Mouse (Mus musculus) heart, embryonic 11.5 days (tissue): ENCODE data around the gene Defa31. TPM values are rescaled to one million over a fixed set of nuclear protein-coding genes. Genes with fewer than 3 reads are reported as not detected.
"Not testable (repeated sequence)": the region's sequence is repeated elsewhere in the genome, so short reads cannot be mapped to it uniquely, and the experiment has no call there.

Experiments
- ATAC-seq: fragments of 200-750 bp; cut with Nextera tagmentation; replicated peaks from 2 replicates; pipeline ENCODE4 v1.8.0; 2017; ENCODE audit warnings: moderate library complexity; ENCODE audit not compliant: insufficient number of reproducible peaks, low FRiP score, low TSS enrichment
- H3K27ac ChIP-seq: fragments of 300-500 bp; sonication (generic); 2 replicates; pipeline ENCODE4 v1.5.1; 2014; ENCODE audit warnings: mild to moderate bottlenecking, low read depth, low read length
- H3K27me3 ChIP-seq: fragments of 300-500 bp; sonication (generic); 2 replicates; pipeline ENCODE4 v1.6.1; 2014; ENCODE audit warnings: mild to moderate bottlenecking, low read length, mixed read lengths; ENCODE audit not compliant: control insufficient read depth, insufficient read depth
- H3K36me3 ChIP-seq: fragments of 300-500 bp; sonication (generic); 2 replicates; pipeline ENCODE4 v1.6.1; 2014; ENCODE audit warnings: mild to moderate bottlenecking, low read length, moderate library complexity, mixed read lengths; ENCODE audit not compliant: control insufficient read depth, insufficient read depth
- H3K4me1 ChIP-seq: fragments of 300-500 bp; sonication (generic); 2 replicates; pipeline ENCODE4 v1.6.1; 2014; ENCODE audit warnings: low read length; ENCODE audit not compliant: control insufficient read depth, insufficient read depth
- H3K4me2 ChIP-seq: fragments of 300-500 bp; sonication (generic); 2 replicates; pipeline ENCODE4 v1.6.1; 2014; ENCODE audit warnings: mild to moderate bottlenecking, moderate library complexity
- H3K4me3 ChIP-seq: fragments of 300-500 bp; sonication (generic); 2 replicates; pipeline ENCODE4 v1.5.1; 2014; ENCODE audit warnings: low read depth, low read length
- H3K9ac ChIP-seq: fragments of 300-500 bp; sonication (generic); 2 replicates; pipeline ENCODE4 v1.6.1; 2014; ENCODE audit warnings: mild to moderate bottlenecking, low read depth, low read length, moderate library complexity
- H3K9me3 ChIP-seq: fragments of 300-500 bp; sonication (generic); replicated peaks from 2 replicates; pipeline ENCODE4 v1.6.1; 2016; ENCODE audit warnings: low read length; ENCODE audit not compliant: control insufficient read depth
- WGBS: fragments of 180-500 bp; shearing (Covaris S2); extraction: QIAGEN DNeasy Blood & Tissue Kit; methylation state at CpG from one replicate; pipeline ENCODE4 v1.1.7; 2014; ENCODE audit not compliant: insufficient replicate concordance; 5-methylcytosine and 5-hydroxymethylcytosine counted together
- polyA plus RNA-seq: library from polyadenylated mRNA; unstranded; fragments of >200 nt; fragmentation: Nextera tagmentation; extraction: Ambion mirVana; gene quantifications from 2 replicates; pipeline ENCODE4 v1.2.1, GENCODE M21; 2014

Defa31 gene
- polyA plus RNA-seq: not detected in 2 replicates

- not testable (repeated sequence) for H3K9ac ChIP-seq, H3K4me2 ChIP-seq, H3K36me3 ChIP-seq, H3K9me3 ChIP-seq, H3K27ac ChIP-seq, H3K4me1 ChIP-seq, ATAC-seq, H3K4me3 ChIP-seq, H3K27me3 ChIP-seq
- WGBS: no CpG with 5 or more reads among the region's 1 CpGs
Observed at GRCm38 (mm10) chr8:21191314-21191713, at the start of gene Defa31. TSS of gene Defa31 (plus strand) at chr8:21191614.

DNA sequence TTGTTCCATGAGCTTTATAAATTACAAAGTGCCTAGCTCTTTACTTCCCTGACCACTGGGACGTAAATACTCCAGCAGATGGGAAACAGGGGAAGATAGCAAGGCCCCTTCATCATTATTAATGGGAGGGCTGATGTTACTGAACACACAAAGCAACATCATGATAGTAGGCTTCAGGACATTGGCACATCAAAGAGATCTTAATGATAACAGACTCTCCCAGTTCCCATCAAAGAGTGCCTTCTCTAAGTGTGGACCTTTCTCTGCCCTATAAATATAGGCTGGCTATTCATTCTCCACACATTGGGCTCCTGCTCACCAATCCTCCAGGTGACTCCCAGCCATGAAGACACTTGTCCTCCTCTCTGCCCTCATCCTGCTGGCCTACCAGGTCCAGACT, 29.4 kb upstream of the Defa31 start, which contains the start of gene Defa22:
Defa22 (plus strand) TSS at position 301 of the 400 bp plus-strand sequence.
- H3K4me1 ChIP-seq, H3K4me3 ChIP-seq, H3K4me2 ChIP-seq, H3K36me3 ChIP-seq, ATAC-seq, H3K9me3 ChIP-seq, H3K9ac ChIP-seq, H3K27me3 ChIP-seq, H3K27ac ChIP-seq: not testable (repeated sequence)
- WGBS: no CpG with 5 or more reads among the region's 1 CpGs

GRCm38 (mm10) chr8:21201261-21201660, 9.8 kb downstream of the Defa31 start, which contains the start of gene Gm15293:
TSS of gene Gm15293 (plus strand) at chr8:21201561.
- not testable (repeated sequence) for H3K27me3 ChIP-seq, H3K9ac ChIP-seq, H3K27ac ChIP-seq, H3K4me2 ChIP-seq, H3K9me3 ChIP-seq, H3K4me3 ChIP-seq, H3K4me1 ChIP-seq, ATAC-seq, H3K36me3 ChIP-seq
- WGBS: no CpG with 5 or more reads among the region's 1 CpGs

Other genes with a start within 250 kb of the Defa31 start
- gene AY761185, start 246.9 kb upstream of the Defa31 start, polyA plus RNA-seq: not detected in 2 replicates
- not detected in 2 replicates for gene Defa21, start 166.1 kb upstream of the Defa31 start, polyA plus RNA-seq
- gene Defa23, start 136.6 kb upstream of the Defa31 start, polyA plus RNA-seq: not detected in 2 replicates
- gene Defa35, start 126.6 kb upstream of the Defa31 start, polyA plus RNA-seq: not detected in 2 replicates
- gene Defa25, start 107.2 kb upstream of the Defa31 start, polyA plus RNA-seq: not detected in 2 replicates
- gene Gm14851, start 95.6 kb upstream of the Defa31 start, polyA plus RNA-seq: not detected in 2 replicates
- not detected in 2 replicates for gene Defa30, start 57.0 kb upstream of the Defa31 start, polyA plus RNA-seq
- gene Defa22, start 29.3 kb upstream of the Defa31 start, polyA plus RNA-seq: not detected in 2 replicates
- not detected in 2 replicates for gene Gm15293, start 9.9 kb downstream of the Defa31 start, polyA plus RNA-seq
- gene Gm15292, start 58.1 kb downstream of the Defa31 start, polyA plus RNA-seq: not detected in 2 replicates
- gene Defa27, start 123.9 kb downstream of the Defa31 start, polyA plus RNA-seq: not detected in 2 replicates
- gene Defa29, start 135.4 kb downstream of the Defa31 start, polyA plus RNA-seq: not detected in 2 replicates
- not detected in 2 replicates for gene Defa2, start 186.9 kb downstream of the Defa31 start, polyA plus RNA-seq
- not detected in 2 replicates for gene Defa33, start 200.2 kb downstream of the Defa31 start, polyA plus RNA-seq
- gene Defa36, start 235.8 kb downstream of the Defa31 start, polyA plus RNA-seq: not detected in 2 replicates